Mouse (Mus musculus) cortical plate, adult 2 months (tissue): ENCODE data around the gene Nt5dc2.

ENCODE experiments used
- CTCF ChIP-seq: fragments of 200-500 bp; IDR thresholded peaks from 2 replicates; pipeline ENCODE4 v1.5.1; 2011; ENCODE audit warnings: mild to moderate bottlenecking, control low read depth, low read length; ENCODE audit not compliant: insufficient read depth; ENCODE audit errors: extremely low read depth
- POLR2A ChIP-seq: fragments of 200-500 bp; IDR thresholded peaks from 2 replicates; pipeline ENCODE4 v1.6.1; 2011; ENCODE audit warnings: mild to moderate bottlenecking, low read length, control low read depth; ENCODE audit not compliant: insufficient read depth; ENCODE audit errors: extremely low read depth

- TF ChIP-seq POLR2A (no peak), CTCF (no peak)
These were observed 42.7 kb downstream of the Nt5dc2 start for GRCm38 (mm10) chr14:31173537-31173936.
